9 mouse cellular contexts compared by ENCODE assay signal in the genomic region with DNA sequence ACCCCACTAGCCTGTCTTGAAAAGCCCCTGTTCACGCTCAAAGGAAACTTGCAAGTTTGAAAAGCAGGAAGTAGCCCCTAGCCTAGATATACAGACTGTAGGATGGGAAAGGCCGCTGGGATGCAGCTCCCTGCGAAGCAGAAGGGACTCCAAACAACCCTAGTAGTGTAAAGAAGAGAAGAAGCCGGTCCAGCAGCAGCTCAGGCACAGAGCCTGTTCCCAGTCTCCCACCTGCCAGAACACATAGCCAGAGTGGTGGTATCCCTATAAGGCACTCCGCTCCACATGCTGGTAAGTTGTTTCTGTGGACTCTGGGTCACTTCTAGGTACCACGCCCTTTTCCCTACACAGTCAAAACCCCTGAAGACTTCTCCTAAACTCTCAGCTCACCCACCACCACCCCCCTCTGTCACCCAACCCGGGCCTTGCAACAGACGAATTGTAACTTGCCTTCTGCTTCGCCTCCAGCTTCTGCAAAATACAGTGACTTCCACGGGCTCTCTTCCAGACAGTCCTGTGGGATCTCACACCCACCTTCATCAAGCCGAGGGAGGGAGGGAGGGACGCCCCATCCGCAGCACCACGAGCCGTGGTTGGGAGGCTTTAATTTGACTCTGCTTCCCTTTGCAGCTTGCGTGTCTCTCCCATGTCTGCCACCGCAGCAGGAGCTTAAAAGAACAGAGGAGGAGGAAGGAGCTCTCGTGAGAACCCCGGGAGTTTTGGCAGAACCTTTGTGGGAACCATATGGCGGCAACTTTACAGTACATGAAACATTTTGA.
DNase-seq lines count a peak whose midpoint lies in the region; ATAC-seq and TF ChIP-seq lines count a peak whose summit lies in the region.
"Had no signal": no experiment of that assay in that cellular context is flagged by ENCODE, and none has a peak within 500 bp of the region (broad histone marks: within the 10 kb centered on the region; RNA-seq: fewer than 3 reads in every experiment).

No protein-coding gene starts in this region.

- H3K79me2 ChIP-seq in heart, adult 2 months (replicated peaks; ENCODE audit: control insufficient read depth, insufficient read depth, low read length): no peaks in the 10 kb centered on the region

- H3K9me3 ChIP-seq in heart, embryonic 15.5 days (replicated peaks): no peaks in the 10 kb centered on the region
- H3K9me3 ChIP-seq in limb, embryonic 13.5 days: no peaks in the 10 kb centered on the region
- H3K9me3 ChIP-seq: midbrain, embryonic 12.5 days had no signal

- H3K27me3 ChIP-seq in heart, embryonic 15.5 days: no peaks in the 10 kb centered on the region
- no peaks in the 10 kb centered on the region for H3K27me3 ChIP-seq in heart, adult 2 months (ENCODE audit: control insufficient read depth, insufficient read depth, low read length)
- H3K27me3 ChIP-seq in limb, embryonic 13.5 days: no peaks in the 10 kb centered on the region
- H3K27me3 ChIP-seq: midbrain, embryonic 12.5 days had no signal

- H3K4me2 ChIP-seq in heart, embryonic 15.5 days: peak overlapping the region; percentile 43
- peak overlapping the region; percentile 38 for H3K4me2 ChIP-seq in limb, embryonic 13.5 days (replicated peaks)
- H3K4me2 ChIP-seq: midbrain, embryonic 12.5 days had no signal

- TF ChIP-seq EP300 in heart, adult 2 months (IDR thresholded peaks at IDR 0.05; ENCODE audit: insufficient read depth, low read depth, low read length): no peak

- ATAC-seq in heart, embryonic 15.5 days (replicated peaks; ENCODE audit: insufficient number of reproducible peaks, insufficient read depth, low FRiP score, low read depth): no peak
- ATAC-seq in limb, embryonic 13.5 days (ENCODE audit: low FRiP score, low read depth): no peak

- H3K36me3 ChIP-seq in heart, embryonic 15.5 days: no peaks in the 10 kb centered on the region
- H3K36me3 ChIP-seq in heart, adult 2 months (ENCODE audit: control insufficient read depth, insufficient read depth, low read length): no peaks in the 10 kb centered on the region
- H3K36me3 ChIP-seq in limb, embryonic 13.5 days: no peaks in the 10 kb centered on the region
- H3K36me3 ChIP-seq: midbrain, embryonic 12.5 days had no signal

- no peak for DNase-seq in heart, adult 2 months
- DNase-seq in cerebellum, adult 8-10 months: peak; percentile 58
- DNase-seq in frontal cortex, postnatal 10 days (ENCODE audit: low spot score in 2 of 2): peak; percentile 50 to 63
- no peak for DNase-seq in adipocyte (ENCODE audit: low spot score)
- no peak for DNase-seq in kidney, postnatal 36 days
- DNase-seq in spleen, postnatal 4 days (ENCODE audit: low spot score in 2 of 2): no peak

- peaks cover 3% of the 10 kb centered on the region; the same call in 1 of the 2 replicates for H3K4me1 ChIP-seq in heart, embryonic 15.5 days (replicated peaks)
- no peaks in the 10 kb centered on the region for H3K4me1 ChIP-seq in heart, adult 2 months (ENCODE audit: control insufficient read depth, insufficient read depth, low read length)
- H3K4me1 ChIP-seq in limb, embryonic 13.5 days: no peaks in the 10 kb centered on the region

- no peak overlapping the region for H3K27ac ChIP-seq in heart, embryonic 15.5 days
- H3K27ac ChIP-seq in heart, adult 2 months: no peak overlapping the region
- no peak overlapping the region for H3K27ac ChIP-seq in limb, embryonic 13.5 days
- H3K27ac ChIP-seq: midbrain, embryonic 12.5 days had no signal

- no peak for TF ChIP-seq CTCF in heart, adult 2 months (IDR thresholded peaks at IDR 0.05)

- TF ChIP-seq POLR2A in heart, adult 2 months (IDR thresholded peaks at IDR 0.05; ENCODE audit: insufficient read depth, low read depth, low read length): no peak

- H3K9ac ChIP-seq in heart, embryonic 15.5 days: no peak overlapping the region
- no peak overlapping the region for H3K9ac ChIP-seq in heart, adult 2 months (ENCODE audit: low read depth, low read length)
- no peak overlapping the region for H3K9ac ChIP-seq in limb, embryonic 13.5 days
- H3K9ac ChIP-seq: midbrain, embryonic 12.5 days had no signal

- intact Hi-C loops in heart, adult 2 months (cut with DNase I): no loop called here

- H3K4me3 ChIP-seq in heart, embryonic 15.5 days: no peak overlapping the region
- no peak overlapping the region for H3K4me3 ChIP-seq in heart, adult 2 months
- no peak overlapping the region for H3K4me3 ChIP-seq in limb, embryonic 13.5 days
- H3K4me3 ChIP-seq: midbrain, embryonic 12.5 days had no signal

- 46% methylated on average over 20 of the region's 20 CpGs for WGBS in heart, embryonic 15.5 days
- 43% methylated on average over 20 of the region's 20 CpGs for WGBS in heart, adult 2 months
- 44% methylated on average over 20 of the region's 20 CpGs for WGBS in limb, embryonic 13.5 days

Comparison
In these comparisons a context has a peak if more than half of its experiments do, and no peak if none do; other contexts are left out.
1. DNase-seq: peak in cerebellum, adult 8-10 months (single experiment) and frontal cortex, postnatal 10 days (2 of 2); none in heart, adult 2 months (0 of 2), adipocyte (single experiment), kidney, postnatal 36 days (0 of 2) and spleen, postnatal 4 days (0 of 2).